Mouse (Mus musculus) midbrain, embryonic 10.5 days (tissue): ENCODE results near the gene Crispld2. TPM values are rescaled to one million over a fixed set of nuclear protein-coding genes. Genes with fewer than 3 reads are reported as not detected.

Experiments
- DNase-seq: peaks from one replicate; pipeline ENCODE4 v3.0.0-alpha.2; 2017; ENCODE audit warnings: low spot score
- H3K27ac ChIP-seq: fragments of 300-500 bp; sonication (generic); replicated peaks from 2 replicates; pipeline ENCODE4 v1.5.1; 2016; ENCODE audit warnings: mild to moderate bottlenecking
- H3K27me3 ChIP-seq: fragments of 300-500 bp; sonication (generic); 2 replicates; pipeline ENCODE4 v1.6.1; 2016; ENCODE audit warnings: low read depth, mild to moderate bottlenecking; ENCODE audit not compliant: poor library complexity, severe bottlenecking
- H3K36me3 ChIP-seq: fragments of 300-500 bp; sonication (generic); 2 replicates; pipeline ENCODE4 v1.6.1; 2016; ENCODE audit warnings: mild to moderate bottlenecking, moderate library complexity
- H3K4me1 ChIP-seq: fragments of 300-500 bp; sonication (generic); 2 replicates; pipeline ENCODE4 v1.6.1; 2016
- H3K4me3 ChIP-seq: fragments of 300-500 bp; sonication (generic); 2 replicates; pipeline ENCODE4 v1.5.1; 2016; ENCODE audit warnings: mild to moderate bottlenecking, moderate library complexity
- H3K9me3 ChIP-seq: fragments of 300-500 bp; sonication (generic); replicated peaks from 2 replicates; pipeline ENCODE4 v1.6.1; 2016; ENCODE audit warnings: mild to moderate bottlenecking
- WGBS: fragments of 180-500 bp; shearing (Covaris S2); methylation state at CpG from one replicate; pipeline ENCODE4 v1.1.7; 2016; 5-methylcytosine and 5-hydroxymethylcytosine counted together
- polyA plus RNA-seq: library from polyadenylated mRNA; unstranded; fragments of >200 nt; fragmentation: Nextera tagmentation; extraction: Ambion mirVana; gene quantifications from 2 replicates; pipeline ENCODE4 v1.2.1, GENCODE M21; 2016

Crispld2 gene
- polyA plus RNA-seq, 1 experiment from 2014 or later, result 2.9 TPM

GRCm38 (mm10) chr8:120083261-120083660 is 91.0 kb downstream of the Crispld2 start:
- no peaks in the 10 kb centered on the region for H3K9me3 ChIP-seq
- no peaks in the 10 kb centered on the region for H3K4me1 ChIP-seq
- no peak for DNase-seq
- peaks cover 77% of the 10 kb centered on the region for H3K36me3 ChIP-seq
- H3K4me3 ChIP-seq, result no peak overlapping the region
- no peaks in the 10 kb centered on the region for H3K27me3 ChIP-seq
- 93% methylated on average over 8 of the region's 8 CpGs for WGBS
- no peak overlapping the region for H3K27ac ChIP-seq

- peaks cover 86% of the 10 kb centered on the region for H3K36me3 ChIP-seq
- no peak overlapping the region for H3K27ac ChIP-seq
- 85% methylated on average over 8 of the region's 8 CpGs for WGBS
- no peaks in the 10 kb centered on the region for H3K4me1 ChIP-seq
- H3K4me3 ChIP-seq, result no peak overlapping the region
- DNase-seq, result no peak
- no peaks in the 10 kb centered on the region for H3K27me3 ChIP-seq
- no peaks in the 10 kb centered on the region for H3K9me3 ChIP-seq
Observed at GRCm38 (mm10) chr8:120084783-120085182, 92.5 kb downstream of the Crispld2 start.

- Histone ChIP-seq H3K4me3 (no peak overlapping the region), H3K36me3 (peaks cover 90% of the 10 kb centered on the region), H3K9me3 (0 out of 2 replicates have a peak, but pooled peaks cover 4% of the 10 kb centered on the region), H3K27ac (no peak overlapping the region), H3K27me3 (no peaks in the 10 kb centered on the region), H3K4me1 (no peaks in the 10 kb centered on the region)
- 81% methylated on average over 7 of the region's 7 CpGs for WGBS
- no peak for DNase-seq
Observed at GRCm38 (mm10) chr8:120089511-120089910, 97.3 kb downstream of the Crispld2 start.

GRCm38 (mm10) chr8:120091032-120091431 is 98.8 kb downstream of the Crispld2 start:
- no peak overlapping the region for H3K27ac ChIP-seq
- H3K4me3 ChIP-seq, result no peak overlapping the region
- H3K36me3 ChIP-seq, result peaks cover 75% of the 10 kb centered on the region
- 90% methylated on average over 3 of the region's 3 CpGs for WGBS
- H3K9me3 ChIP-seq, result 0 out of 2 replicates have a peak, but pooled peaks cover 4% of the 10 kb centered on the region
- no peaks in the 10 kb centered on the region for H3K27me3 ChIP-seq
- no peak for DNase-seq
- H3K4me1 ChIP-seq, result no peaks in the 10 kb centered on the region

- DNase-seq, result no peak
- 0 out of 2 replicates have a peak, but pooled peaks cover 4% of the 10 kb centered on the region for H3K9me3 ChIP-seq
- WGBS, result 94% methylated on average over 3 of the region's 3 CpGs
- H3K4me1 ChIP-seq, result peaks cover 6% of the 10 kb centered on the region; the same call in 1 of the 2 replicates
- H3K27me3 ChIP-seq, result no peaks in the 10 kb centered on the region
- H3K4me3 ChIP-seq, result no peak overlapping the region
- peaks cover 54% of the 10 kb centered on the region for H3K36me3 ChIP-seq
- no peak overlapping the region for H3K27ac ChIP-seq
Observed at GRCm38 (mm10) chr8:120093103-120093502, 100.9 kb downstream of the Crispld2 start.

GRCm38 (mm10) chr8:120094801-120095200 is 102.6 kb downstream of the Crispld2 start:
- Histone ChIP-seq H3K27ac (no peak overlapping the region), H3K27me3 (no peaks in the 10 kb centered on the region), H3K4me1 (peaks cover 13% of the 10 kb centered on the region), H3K4me3 (no peak overlapping the region), H3K36me3 (peaks cover 46% of the 10 kb centered on the region), H3K9me3 (0 out of 2 replicates have a peak, but pooled peaks cover 4% of the 10 kb centered on the region)
- no peak for DNase-seq
- whole genome bisulfite sequencing, result 91% methylated on average over 10 of the region's 10 CpGs

- no peak for DNase-seq
- Histone ChIP-seq H3K27ac (no peak overlapping the region), H3K4me3 (no peak overlapping the region), H3K4me1 (peaks cover 27% of the 10 kb centered on the region), H3K9me3 (0 out of 2 replicates have a peak, but pooled peaks cover 4% of the 10 kb centered on the region), H3K27me3 (no peaks in the 10 kb centered on the region), H3K36me3 (peaks cover 29% of the 10 kb centered on the region)
- WGBS, result 83% methylated on average over 2 of the region's 2 CpGs
Observed at GRCm38 (mm10) chr8:120096486-120096885, 104.2 kb downstream of the Crispld2 start.

- WGBS, result 7% methylated on average over 25 of the region's 25 CpGs
- peak overlapping the region; percentile 90 for H3K27ac ChIP-seq
- peaks cover 9% of the 10 kb centered on the region; the same call in 1 of the 2 replicates for H3K36me3 ChIP-seq
- H3K27me3 ChIP-seq, result no peaks in the 10 kb centered on the region
- H3K4me3 ChIP-seq, result peak overlapping the region; percentile 99
- DNase-seq, result no peak
- H3K9me3 ChIP-seq, result no peaks in the 10 kb centered on the region
- peaks cover 44% of the 10 kb centered on the region for H3K4me1 ChIP-seq
Observed at GRCm38 (mm10) chr8:120100388-120101067, 108.3 kb downstream of the Crispld2 start.

- Histone ChIP-seq H3K27ac (peak within 1 kb of the TSS; percentile 90), H3K36me3 (peaks cover 10% of the 10 kb centered on the region; the same call in 1 of the 2 replicates), H3K27me3 (no peaks in the 10 kb centered on the region), H3K4me3 (peak within 1 kb of the TSS; percentile 99), H3K4me1 (peaks cover 44% of the 10 kb centered on the region), H3K9me3 (no peaks in the 10 kb centered on the region)
- DNase-seq, result peak; percentile 82
- WGBS, result under 1% methylated on average over 85 of the region's 88 CpGs
Observed at GRCm38 (mm10) chr8:120101068-120101972, 109.1 kb downstream of the Crispld2 start, which contains the start of gene Zdhhc7. Zdhhc7 (minus strand) TSS chr8:120101482.

Other genes starting within 250 kb of the Crispld2 start
- gene Tldc1, start 214.0 kb upstream of the Crispld2 start, polyA plus RNA-seq, result 15.4 and 16.4 TPM in 2 replicates
- gene Cotl1, start 151.9 kb upstream of the Crispld2 start, polyA plus RNA-seq, result 150 and 197 TPM in 2 replicates
- gene Klhl36, start 130.2 kb upstream of the Crispld2 start, polyA plus RNA-seq, result 12.8 and 13.0 TPM in 2 replicates
- gene Usp10, start 82.1 kb upstream of the Crispld2 start, polyA plus RNA-seq, result 220 and 227 TPM in 2 replicates
- 7.1 and 7.3 TPM in 2 replicates for gene Gm20388, start 81.6 kb upstream of the Crispld2 start, polyA plus RNA-seq
- gene Zdhhc7, start 109.0 kb downstream of the Crispld2 start, polyA plus RNA-seq, result 34.5 and 38.4 TPM in 2 replicates
- 5.8 and 11.0 TPM in 2 replicates for gene 6430548M08Rik, start 121.7 kb downstream of the Crispld2 start, polyA plus RNA-seq
- 2.6 and 3.3 TPM in 2 replicates for gene Fam92b, start 185.0 kb downstream of the Crispld2 start, polyA plus RNA-seq
- gene Gse1, start 236.0 kb downstream of the Crispld2 start, polyA plus RNA-seq, result 12.7 and 15.6 TPM in 2 replicates